Mouse (Mus musculus): ENCODE data around the gene H2afx. TPM values are rescaled to one million over a fixed set of nuclear protein-coding genes. Genes with fewer than 3 reads are reported as not detected.

Gene H2afx
- polyA plus RNA-seq, 1 experiment from 2014 or later: 427 TPM

GRCm38 (mm10) chr9:44343781-44344421, 9.4 kb downstream of the H2afx start, which contains the start of gene Hmbs:
Gene Hmbs (minus strand): TSS chr9:44344228.
- Histone ChIP-seq H3K36me3 (replicated peaks; ENCODE audit: control insufficient read depth, insufficient read depth, low read depth, low read length) (peaks cover 4% of the 10 kb centered on the region), H3K4me3 (ENCODE audit: low read depth, low read length) (peak within 1 kb of the TSS; percentile 85), H3K4me1 (ENCODE audit: control insufficient read depth, insufficient read depth, low read length) (peaks cover 5% of the 10 kb centered on the region), H3K4me2 (ENCODE audit: low read depth, low read length) (peak within 1 kb of the TSS; percentile 73), H3K9ac (replicated peaks; ENCODE audit: low read length) (peak within 1 kb of the TSS; percentile 88), H3K27ac (replicated peaks; ENCODE audit: low read depth, low read length) (peak within 1 kb of the TSS; percentile 95), H3K27me3 (ENCODE audit: control insufficient read depth, insufficient read depth, low read length) (no peaks in the 10 kb centered on the region), H3K9me3 (replicated peaks; ENCODE audit: control insufficient read depth, low read length) (no peaks in the 10 kb centered on the region)
- WGBS: under 1% methylated on average over 38 of the region's 39 CpGs
- DNase-seq (ENCODE audit: low spot score): peak; percentile 93
- peak; percentile 94 for ATAC-seq (replicated peaks; ENCODE audit: insufficient number of reproducible peaks, low FRiP score, low TSS enrichment, low read depth)

GRCm38 (mm10) chr9:44345570-44346433, 11.3 kb downstream of the H2afx start:
- H3K27me3 ChIP-seq (ENCODE audit: control insufficient read depth, insufficient read depth, low read length): no peaks in the 10 kb centered on the region
- H3K27ac ChIP-seq (replicated peaks; ENCODE audit: low read depth, low read length): no peak overlapping the region
- ATAC-seq (replicated peaks; ENCODE audit: insufficient number of reproducible peaks, low FRiP score, low TSS enrichment, low read depth) (no peak), DNase-seq (ENCODE audit: low spot score) (no peak)
- no peak overlapping the region for H3K4me2 ChIP-seq (ENCODE audit: low read depth, low read length)
- H3K36me3 ChIP-seq (replicated peaks; ENCODE audit: control insufficient read depth, insufficient read depth, low read depth, low read length): peaks cover 8% of the 10 kb centered on the region
- peaks cover 5% of the 10 kb centered on the region for H3K4me1 ChIP-seq (ENCODE audit: control insufficient read depth, insufficient read depth, low read length)
- H3K9me3 ChIP-seq (replicated peaks; ENCODE audit: control insufficient read depth, low read length): no peaks in the 10 kb centered on the region
- WGBS: 86% methylated on average over 6 of the region's 6 CpGs
- H3K9ac ChIP-seq (replicated peaks; ENCODE audit: low read length): no peak overlapping the region
- no peak overlapping the region for H3K4me3 ChIP-seq (ENCODE audit: low read depth, low read length)

- H3K27ac ChIP-seq (replicated peaks; ENCODE audit: low read depth, low read length): no peak overlapping the region
- H3K36me3 ChIP-seq (replicated peaks; ENCODE audit: control insufficient read depth, insufficient read depth, low read depth, low read length): peaks cover 8% of the 10 kb centered on the region
- H3K4me3 ChIP-seq (ENCODE audit: low read depth, low read length): no peak overlapping the region
- no peak overlapping the region for H3K4me2 ChIP-seq (ENCODE audit: low read depth, low read length)
- H3K4me1 ChIP-seq (ENCODE audit: control insufficient read depth, insufficient read depth, low read length): peaks cover 5% of the 10 kb centered on the region
- no peak overlapping the region for H3K9ac ChIP-seq (replicated peaks; ENCODE audit: low read length)
- DNase-seq (ENCODE audit: low spot score) (no peak), ATAC-seq (replicated peaks; ENCODE audit: insufficient number of reproducible peaks, low FRiP score, low TSS enrichment, low read depth) (no peak)
- H3K9me3 ChIP-seq (replicated peaks; ENCODE audit: control insufficient read depth, low read length): no peaks in the 10 kb centered on the region
- WGBS: 96% methylated on average over 9 of the region's 9 CpGs
- no peaks in the 10 kb centered on the region for H3K27me3 ChIP-seq (ENCODE audit: control insufficient read depth, insufficient read depth, low read length)
These were observed 12.7 kb downstream of the H2afx start for GRCm38 (mm10) chr9:44347166-44347565.

- H3K9me3 ChIP-seq (replicated peaks; ENCODE audit: control insufficient read depth, low read length): no peaks in the 10 kb centered on the region
- ATAC-seq (replicated peaks; ENCODE audit: insufficient number of reproducible peaks, low FRiP score, low TSS enrichment, low read depth): no peak
- H3K9ac ChIP-seq (replicated peaks; ENCODE audit: low read length): no peak overlapping the region
- no peak overlapping the region for H3K27ac ChIP-seq (replicated peaks; ENCODE audit: low read depth, low read length)
- H3K36me3 ChIP-seq (replicated peaks; ENCODE audit: control insufficient read depth, insufficient read depth, low read depth, low read length): peaks cover 8% of the 10 kb centered on the region
- H3K4me1 ChIP-seq (ENCODE audit: control insufficient read depth, insufficient read depth, low read length): peaks cover 5% of the 10 kb centered on the region
- no peaks in the 10 kb centered on the region for H3K27me3 ChIP-seq (ENCODE audit: control insufficient read depth, insufficient read depth, low read length)
- 92% methylated on average over 4 of the region's 4 CpGs for WGBS
- DNase-seq (ENCODE audit: low spot score): no peak
- H3K4me2 ChIP-seq (ENCODE audit: low read depth, low read length): no peak overlapping the region
- no peak overlapping the region for H3K4me3 ChIP-seq (ENCODE audit: low read depth, low read length)
These were observed 13.1 kb downstream of the H2afx start for GRCm38 (mm10) chr9:44347621-44348020.

- no peaks in the 10 kb centered on the region for H3K4me1 ChIP-seq (ENCODE audit: control insufficient read depth, insufficient read depth, low read length)
- H3K27me3 ChIP-seq (ENCODE audit: control insufficient read depth, insufficient read depth, low read length): no peaks in the 10 kb centered on the region
- H3K9ac ChIP-seq (replicated peaks; ENCODE audit: low read length): no peak overlapping the region
- peaks cover 8% of the 10 kb centered on the region for H3K36me3 ChIP-seq (replicated peaks; ENCODE audit: control insufficient read depth, insufficient read depth, low read depth, low read length)
- DNase-seq (ENCODE audit: low spot score) (no peak), ATAC-seq (replicated peaks; ENCODE audit: insufficient number of reproducible peaks, low FRiP score, low TSS enrichment, low read depth) (no peak)
- 90% methylated on average over 4 of the region's 4 CpGs for WGBS
- H3K27ac ChIP-seq (replicated peaks; ENCODE audit: low read depth, low read length): no peak overlapping the region
- no peak overlapping the region for H3K4me3 ChIP-seq (ENCODE audit: low read depth, low read length)
- H3K9me3 ChIP-seq (replicated peaks; ENCODE audit: control insufficient read depth, low read length): no peaks in the 10 kb centered on the region
- H3K4me2 ChIP-seq (ENCODE audit: low read depth, low read length): no peak overlapping the region
These were observed 14.1 kb downstream of the H2afx start for GRCm38 (mm10) chr9:44348546-44348945.

- Histone ChIP-seq H3K9ac (replicated peaks; ENCODE audit: low read length) (no peak overlapping the region), H3K4me2 (ENCODE audit: low read depth, low read length) (no peak overlapping the region), H3K4me1 (ENCODE audit: control insufficient read depth, insufficient read depth, low read length) (no peaks in the 10 kb centered on the region), H3K9me3 (replicated peaks; ENCODE audit: control insufficient read depth, low read length) (no peaks in the 10 kb centered on the region), H3K27me3 (ENCODE audit: control insufficient read depth, insufficient read depth, low read length) (no peaks in the 10 kb centered on the region), H3K27ac (replicated peaks; ENCODE audit: low read depth, low read length) (no peak overlapping the region), H3K4me3 (ENCODE audit: low read depth, low read length) (no peak overlapping the region), H3K36me3 (replicated peaks; ENCODE audit: control insufficient read depth, insufficient read depth, low read depth, low read length) (peaks cover 17% of the 10 kb centered on the region)
- ATAC-seq (replicated peaks; ENCODE audit: insufficient number of reproducible peaks, low FRiP score, low TSS enrichment, low read depth) (no peak), DNase-seq (ENCODE audit: low spot score) (no peak)
- WGBS: 93% methylated on average over 4 of the region's 4 CpGs
These were observed 16.9 kb downstream of the H2afx start for GRCm38 (mm10) chr9:44351396-44351795.

- Histone ChIP-seq H3K4me3 (ENCODE audit: low read depth, low read length) (no peak overlapping the region), H3K9me3 (replicated peaks; ENCODE audit: control insufficient read depth, low read length) (no peaks in the 10 kb centered on the region), H3K36me3 (replicated peaks; ENCODE audit: control insufficient read depth, insufficient read depth, low read depth, low read length) (peaks cover 22% of the 10 kb centered on the region), H3K27me3 (ENCODE audit: control insufficient read depth, insufficient read depth, low read length) (no peaks in the 10 kb centered on the region), H3K4me2 (ENCODE audit: low read depth, low read length) (no peak overlapping the region), H3K4me1 (ENCODE audit: control insufficient read depth, insufficient read depth, low read length) (no peaks in the 10 kb centered on the region), H3K9ac (replicated peaks; ENCODE audit: low read length) (no peak overlapping the region), H3K27ac (replicated peaks; ENCODE audit: low read depth, low read length) (no peak overlapping the region)
- no peak for ATAC-seq (replicated peaks; ENCODE audit: insufficient number of reproducible peaks, low FRiP score, low TSS enrichment, low read depth)
- no peak for DNase-seq (ENCODE audit: low spot score)
- WGBS: 89% methylated on average over 10 of the region's 10 CpGs
These were observed 17.8 kb downstream of the H2afx start for GRCm38 (mm10) chr9:44352337-44352736.

- Histone ChIP-seq H3K27me3 (ENCODE audit: control insufficient read depth, insufficient read depth, low read length) (no peaks in the 10 kb centered on the region), H3K36me3 (replicated peaks; ENCODE audit: control insufficient read depth, insufficient read depth, low read depth, low read length) (peaks cover 20% of the 10 kb centered on the region), H3K9me3 (replicated peaks; ENCODE audit: control insufficient read depth, low read length) (no peaks in the 10 kb centered on the region), H3K4me2 (ENCODE audit: low read depth, low read length) (no peak overlapping the region), H3K4me3 (ENCODE audit: low read depth, low read length) (no peak overlapping the region), H3K4me1 (ENCODE audit: control insufficient read depth, insufficient read depth, low read length) (no peaks in the 10 kb centered on the region), H3K9ac (replicated peaks; ENCODE audit: low read length) (no peak overlapping the region), H3K27ac (replicated peaks; ENCODE audit: low read depth, low read length) (no peak overlapping the region)
- DNase-seq (ENCODE audit: low spot score): no peak
- 89% methylated on average over 6 of the region's 6 CpGs for WGBS
- no peak for ATAC-seq (replicated peaks; ENCODE audit: insufficient number of reproducible peaks, low FRiP score, low TSS enrichment, low read depth)
These were observed 18.6 kb downstream of the H2afx start for GRCm38 (mm10) chr9:44353142-44353541.
